Mouse (Mus musculus): ENCODE data around the gene Pomgnt2.

DNA sequence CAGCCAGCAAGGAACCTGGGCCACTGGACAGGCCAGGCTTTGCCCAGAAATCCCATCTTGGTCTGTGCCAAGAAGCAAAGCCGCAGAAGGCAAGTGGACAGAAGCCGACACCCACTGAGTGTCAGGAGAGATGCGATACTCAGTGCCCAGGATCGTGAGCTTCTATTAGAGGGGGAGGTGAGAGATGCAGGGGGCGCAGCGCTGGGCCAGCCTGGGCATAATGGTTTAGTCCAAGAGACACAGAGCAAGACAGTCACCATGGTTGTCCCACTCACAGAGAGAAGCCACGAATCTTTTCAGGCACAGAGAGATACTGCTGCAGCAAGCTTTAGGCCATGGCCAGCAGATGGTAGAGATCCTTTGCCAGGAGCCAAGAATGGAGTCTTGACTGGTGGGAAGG lies 32.0 kb downstream of the Pomgnt2 start:
- TF ChIP-seq GATA1 (IDR thresholded peaks at IDR 0.05; ENCODE audit: borderline replicate concordance, low read length) = no peak
- no peak for TF ChIP-seq FLI1 (IDR thresholded peaks at IDR 0.05; ENCODE audit: low read length)

All from megakaryocyte, embryonic 14.5 days (primary cell).